Mouse (Mus musculus): ENCODE results near the gene Cacna2d3. TPM values are rescaled to one million over a fixed set of nuclear protein-coding genes. Genes with fewer than 3 reads are reported as not detected.

The Cacna2d3 gene
- polyA plus RNA-seq, 1 experiment from 2014 or later: 37.8 TPM

DNA sequence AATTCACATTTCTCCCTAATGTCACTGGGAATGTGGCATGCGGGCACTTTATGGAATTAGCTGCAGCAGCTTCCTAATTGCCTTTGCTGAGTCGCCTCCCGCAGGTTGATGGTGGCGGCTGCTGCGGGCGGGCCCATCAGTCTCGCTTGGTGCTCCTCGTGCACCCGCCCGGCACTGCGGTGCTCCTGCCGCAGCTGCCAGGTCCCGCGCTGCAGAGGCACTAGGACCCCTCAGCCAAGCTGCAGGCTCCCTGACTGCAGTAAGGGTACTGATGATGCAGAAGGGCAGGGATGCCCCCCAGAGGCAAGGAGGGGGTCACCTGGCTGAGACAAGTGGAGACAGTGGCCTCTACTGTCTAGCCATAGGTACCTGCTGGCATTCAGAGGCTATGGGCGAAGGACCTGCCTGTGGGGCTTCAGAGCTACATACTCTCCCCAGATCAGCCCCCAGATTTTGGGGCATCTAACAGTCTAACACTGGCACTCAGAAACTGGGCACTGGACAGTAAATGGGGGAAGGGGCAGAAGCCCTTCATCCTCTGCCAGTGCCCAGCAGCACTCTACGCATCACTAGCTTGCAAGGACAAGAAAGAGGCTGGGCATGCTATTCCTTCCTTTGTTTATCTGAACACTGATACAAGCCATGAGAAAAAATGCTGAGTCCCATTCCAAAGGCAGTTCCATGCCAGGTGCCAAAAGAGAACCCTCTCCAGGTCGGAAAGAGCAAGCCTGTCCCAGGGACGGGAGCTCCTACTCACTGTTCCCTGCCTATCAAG, 13.9 kb downstream of the Cacna2d3 start:
- H3K27me3 ChIP-seq: peaks cover 3% of the 10 kb centered on the region; the same call in 1 of the 2 replicates
- H3K27ac ChIP-seq (replicated peaks): peak overlapping the region; percentile 71
- no peak overlapping the region for H3K4me3 ChIP-seq
- peaks cover 16% of the 10 kb centered on the region for H3K4me1 ChIP-seq (replicated peaks)
- H3K36me3 ChIP-seq: no peaks in the 10 kb centered on the region
- H3K9me3 ChIP-seq: no peaks in the 10 kb centered on the region
- H3K9ac ChIP-seq: 0 out of 2 replicates have a peak overlapping the region, but pooled peaks have one; percentile 22
- peak; percentile 91 for ATAC-seq (ENCODE audit: low read depth)
- H3K4me2 ChIP-seq: peak overlapping the region; percentile 39
- 27% methylated on average over 18 of the region's 18 CpGs for WGBS

DNA sequence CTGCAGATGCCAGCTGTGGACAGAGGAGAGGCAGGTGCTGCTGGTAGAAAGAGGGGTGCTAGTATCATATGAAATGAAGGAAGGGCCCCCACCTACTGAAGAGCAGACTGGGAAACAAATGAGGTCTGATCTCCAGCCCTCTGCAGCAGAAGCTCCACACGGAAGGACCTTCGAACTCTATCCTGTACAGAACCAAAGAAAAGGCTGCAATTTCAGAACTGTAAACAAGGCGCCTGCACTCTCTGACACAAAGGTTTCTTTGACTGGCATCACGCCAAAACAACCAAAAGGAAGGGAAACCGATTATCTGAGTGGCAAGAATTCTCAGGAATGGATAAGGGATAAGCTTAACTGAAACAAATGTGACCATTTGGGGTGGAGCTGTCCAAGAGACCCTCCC, 18.9 kb downstream of the Cacna2d3 start:
- Histone ChIP-seq H3K4me2 (no peak overlapping the region), H3K4me3 (no peak overlapping the region), H3K36me3 (no peaks in the 10 kb centered on the region), H3K27ac (replicated peaks) (no peak overlapping the region), H3K4me1 (replicated peaks) (peaks cover 21% of the 10 kb centered on the region), H3K27me3 (peaks cover 3% of the 10 kb centered on the region; the same call in 1 of the 2 replicates), H3K9me3 (no peaks in the 10 kb centered on the region), H3K9ac (no peak overlapping the region)
- no peak for ATAC-seq (ENCODE audit: low read depth)
- 70% methylated on average over 5 of the region's 5 CpGs for WGBS

DNA sequence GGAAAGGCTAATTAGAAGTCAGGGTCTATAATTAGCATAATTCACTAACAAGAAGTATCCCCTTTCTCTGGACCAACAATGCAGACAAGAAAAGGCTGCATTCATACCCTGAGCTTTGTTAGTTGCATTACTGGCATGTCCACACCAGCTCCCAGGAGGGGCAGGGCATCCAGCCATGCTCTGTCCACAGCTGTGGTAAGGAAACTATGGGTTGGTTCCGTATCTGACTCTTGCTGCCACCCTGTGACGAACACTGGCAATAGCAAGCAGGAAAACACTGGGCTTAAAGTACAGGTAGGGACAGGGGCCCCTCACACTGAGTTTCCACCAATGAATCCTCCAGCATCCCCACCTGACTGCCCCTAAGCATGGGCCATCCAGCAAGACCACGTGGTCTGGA, 25.5 kb downstream of the Cacna2d3 start:
- no peaks in the 10 kb centered on the region for H3K9me3 ChIP-seq
- ATAC-seq (ENCODE audit: low read depth): peak; percentile 72
- 14% methylated on average over 3 of the region's 3 CpGs for WGBS

DNA sequence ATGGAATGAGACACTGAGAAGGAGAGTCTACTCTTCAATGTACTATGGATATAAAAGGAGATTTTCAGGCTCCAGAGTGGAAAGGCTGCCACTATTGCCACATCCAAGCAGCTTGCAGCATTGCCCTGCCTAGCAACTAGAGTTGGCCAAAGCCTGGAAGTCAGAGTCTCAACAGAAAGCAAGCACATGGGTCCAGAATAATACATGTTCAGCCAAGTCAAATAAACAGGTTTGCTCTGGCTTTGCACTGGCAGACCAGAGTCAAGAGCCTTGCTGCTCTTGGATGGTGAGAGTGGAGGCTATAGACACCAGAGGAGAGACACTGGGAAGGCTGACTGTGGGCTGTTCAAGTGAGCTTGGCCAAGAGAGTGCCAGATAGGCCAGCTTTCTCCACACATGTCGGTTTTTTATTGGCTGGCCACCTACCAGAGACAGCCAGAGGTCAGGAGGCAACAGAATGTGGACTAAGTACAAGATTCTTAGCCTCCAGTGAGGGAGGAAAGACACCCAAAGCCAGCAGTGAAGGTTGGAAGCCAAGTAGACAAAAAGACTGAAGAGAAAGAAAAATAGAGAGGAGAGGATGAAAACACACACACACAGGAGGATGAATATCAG, 49.1 kb downstream of the Cacna2d3 start:
- Histone ChIP-seq H3K4me2 (no peak overlapping the region), H3K4me3 (no peak overlapping the region), H3K4me1 (replicated peaks) (0 out of 2 replicates have a peak, but pooled peaks cover 6% of the 10 kb centered on the region), H3K9me3 (no peaks in the 10 kb centered on the region), H3K9ac (no peak overlapping the region), H3K27ac (replicated peaks) (no peak overlapping the region), H3K36me3 (no peaks in the 10 kb centered on the region), H3K27me3 (no peaks in the 10 kb centered on the region)
- ATAC-seq (ENCODE audit: low read depth): no peak
- 44% methylated on average over 1 of the region's 1 CpGs for WGBS

More for the DNA sequence above, 25.5 kb downstream of the Cacna2d3 start:
- Histone ChIP-seq H3K4me2 (no peak overlapping the region), H3K36me3 (no peaks in the 10 kb centered on the region), H3K4me3 (no peak overlapping the region), H3K27me3 (no peaks in the 10 kb centered on the region), H3K27ac (replicated peaks) (no peak overlapping the region), H3K4me1 (replicated peaks) (peaks cover 15% of the 10 kb centered on the region), H3K9ac (no peak overlapping the region)

DNA sequence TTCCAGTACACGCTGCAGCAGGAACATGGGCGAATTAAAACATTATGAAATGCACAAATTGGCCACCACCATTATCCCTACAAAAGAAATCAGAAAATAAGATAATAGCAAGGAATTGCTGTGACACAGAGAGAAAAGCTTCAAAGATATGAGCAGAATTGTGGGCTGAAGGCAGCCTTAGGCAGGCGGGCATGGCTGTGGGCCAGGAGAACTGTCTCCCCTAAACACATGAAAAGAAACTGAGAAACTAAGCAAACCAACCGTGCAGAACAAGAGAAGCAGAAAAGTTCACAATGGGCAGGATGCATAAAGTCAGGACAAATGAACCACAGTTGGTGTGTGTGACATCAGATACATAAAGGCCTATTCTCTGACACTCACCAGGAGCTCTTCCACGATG, 51.8 kb downstream of the Cacna2d3 start:
- ATAC-seq (ENCODE audit: low read depth): no peak
- 45% methylated on average over 5 of the region's 5 CpGs for WGBS

DNA sequence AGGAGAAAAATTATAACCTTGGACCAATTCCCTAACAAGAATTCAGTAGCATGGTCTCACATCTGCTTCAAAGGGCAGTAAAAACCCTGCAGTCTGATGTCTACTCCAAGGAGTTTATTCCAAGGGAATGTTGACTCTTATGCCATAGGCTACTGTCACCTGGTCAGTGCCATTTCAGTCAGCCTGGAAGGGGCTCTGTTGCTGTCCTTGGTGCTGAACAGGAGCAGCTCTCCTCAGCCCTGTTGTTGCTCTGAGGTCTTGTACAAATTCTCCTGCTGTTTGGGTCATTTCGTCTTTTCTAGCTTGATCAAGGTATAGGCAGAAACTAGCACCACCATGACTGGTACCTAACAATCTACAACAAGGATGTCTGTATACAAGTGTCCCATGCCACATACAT, 64.7 kb downstream of the Cacna2d3 start:
- no peak for ATAC-seq (ENCODE audit: low read depth)
- Histone ChIP-seq H3K36me3 (no peaks in the 10 kb centered on the region), H3K4me3 (no peak overlapping the region), H3K27ac (replicated peaks) (no peak overlapping the region), H3K27me3 (no peaks in the 10 kb centered on the region), H3K4me1 (replicated peaks) (no peaks in the 10 kb centered on the region), H3K4me2 (no peak overlapping the region), H3K9ac (no peak overlapping the region), H3K9me3 (no peaks in the 10 kb centered on the region)
- 54% methylated on average over 1 of the region's 1 CpGs for WGBS

More for the DNA sequence above, 51.8 kb downstream of the Cacna2d3 start:
- H3K4me1 ChIP-seq (replicated peaks): peaks cover 11% of the 10 kb centered on the region
- no peaks in the 10 kb centered on the region for H3K36me3 ChIP-seq
- H3K9me3 ChIP-seq: no peaks in the 10 kb centered on the region
- no peaks in the 10 kb centered on the region for H3K27me3 ChIP-seq
- H3K9ac ChIP-seq: no peak overlapping the region
- H3K4me3 ChIP-seq: no peak overlapping the region
- no peak overlapping the region for H3K4me2 ChIP-seq
- no peak overlapping the region for H3K27ac ChIP-seq (replicated peaks)

DNA sequence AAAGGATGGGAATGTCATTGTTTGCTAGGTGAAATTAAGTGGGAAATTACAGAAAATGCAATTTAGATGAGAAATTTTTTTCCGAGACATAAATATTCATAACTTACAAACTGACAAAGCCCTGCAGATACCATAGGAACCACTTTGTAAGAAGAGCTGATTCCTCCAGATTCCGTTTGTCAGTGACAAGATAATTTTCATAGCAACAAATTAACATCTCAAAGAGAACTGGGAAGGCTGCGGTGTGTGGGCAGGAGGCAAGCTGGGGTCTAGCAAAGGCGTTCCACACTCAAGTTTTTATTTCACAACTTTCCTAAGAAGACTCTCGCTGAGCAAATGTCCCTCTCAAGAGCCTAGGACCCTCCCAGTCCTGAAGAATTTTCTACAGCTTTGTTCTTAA, 71.1 kb downstream of the Cacna2d3 start:
- Histone ChIP-seq H3K9ac (no peak overlapping the region), H3K27ac (replicated peaks) (no peak overlapping the region), H3K4me2 (no peak overlapping the region), H3K4me3 (no peak overlapping the region), H3K9me3 (no peaks in the 10 kb centered on the region), H3K36me3 (no peaks in the 10 kb centered on the region), H3K4me1 (replicated peaks) (peaks cover 8% of the 10 kb centered on the region), H3K27me3 (no peaks in the 10 kb centered on the region)
- WGBS: 66% methylated on average over 5 of the region's 5 CpGs
- ATAC-seq (ENCODE audit: low read depth): no peak

DNA sequence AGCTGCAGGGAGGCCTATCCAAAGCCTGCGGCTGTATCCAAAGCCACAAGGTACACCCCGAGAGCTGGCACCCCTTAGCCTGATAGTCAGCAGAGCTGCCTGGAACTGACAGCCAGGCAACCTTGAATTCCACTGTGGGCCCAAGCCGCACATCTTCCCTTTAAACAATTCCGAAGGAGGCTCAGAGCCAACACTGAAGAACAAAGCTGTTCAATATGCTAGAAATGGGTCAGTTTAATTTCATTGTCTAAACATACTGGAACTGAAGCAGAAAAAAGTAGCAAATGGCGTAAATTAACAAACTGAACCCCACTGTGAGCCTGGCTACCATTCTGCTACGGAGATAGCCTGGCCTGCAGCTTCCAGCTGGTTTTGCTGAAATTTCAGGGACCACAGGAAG, 72.9 kb downstream of the Cacna2d3 start:
- 44% methylated on average over 6 of the region's 6 CpGs for WGBS
- H3K27me3 ChIP-seq: no peaks in the 10 kb centered on the region
- no peak for ATAC-seq (ENCODE audit: low read depth)
- H3K36me3 ChIP-seq: no peaks in the 10 kb centered on the region
- no peaks in the 10 kb centered on the region for H3K9me3 ChIP-seq
- H3K4me1 ChIP-seq (replicated peaks): peaks cover 8% of the 10 kb centered on the region
- H3K4me2 ChIP-seq: no peak overlapping the region
- no peak overlapping the region for H3K4me3 ChIP-seq
- H3K9ac ChIP-seq: no peak overlapping the region
- H3K27ac ChIP-seq (replicated peaks): peak overlapping the region; percentile 52; the same call in 1 of the 2 replicates

DNA sequence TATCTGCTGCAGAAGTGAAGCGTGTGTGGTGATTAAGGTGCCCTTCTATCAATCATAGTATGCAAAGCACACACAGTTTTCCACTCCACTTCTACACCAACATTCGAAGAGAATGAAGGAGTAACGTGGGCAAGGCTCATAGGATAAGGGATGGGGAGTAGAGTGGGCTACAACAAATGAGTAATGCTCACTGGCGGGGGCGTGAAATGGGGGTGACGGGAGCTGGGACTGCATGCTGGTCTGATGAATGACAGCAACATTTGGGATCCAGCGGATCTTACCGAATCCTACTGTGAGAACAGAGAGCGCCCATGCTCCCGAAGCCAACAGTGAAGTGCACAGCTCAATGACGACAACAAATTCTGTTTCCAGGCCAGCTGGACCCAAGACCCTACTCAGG, 76.2 kb downstream of the Cacna2d3 start:
- Histone ChIP-seq H3K9me3 (no peaks in the 10 kb centered on the region), H3K4me2 (no peak overlapping the region), H3K4me1 (replicated peaks) (peaks cover 8% of the 10 kb centered on the region), H3K27ac (replicated peaks) (no peak overlapping the region), H3K4me3 (no peak overlapping the region), H3K27me3 (no peaks in the 10 kb centered on the region), H3K36me3 (no peaks in the 10 kb centered on the region), H3K9ac (no peak overlapping the region)
- 76% methylated on average over 11 of the region's 11 CpGs for WGBS
- no peak for ATAC-seq (ENCODE audit: low read depth)

DNA sequence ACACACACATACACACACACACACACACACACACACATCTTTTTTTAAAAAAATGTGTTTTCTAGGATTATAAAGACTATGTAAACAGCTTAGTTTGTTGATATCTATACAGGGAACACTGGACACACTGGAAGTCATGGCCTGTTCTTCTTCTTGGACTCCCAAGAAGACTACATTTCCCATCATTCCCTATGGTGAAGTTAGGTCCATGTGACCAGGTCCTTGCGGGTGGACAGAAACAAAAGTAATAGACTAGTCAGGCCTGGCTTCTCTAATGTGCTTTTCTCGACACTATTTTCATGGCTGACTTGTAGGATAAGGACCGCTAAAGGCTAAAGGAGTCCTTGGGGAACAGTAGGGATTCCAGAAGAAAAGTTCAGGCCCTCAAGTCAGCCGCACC, 78.4 kb downstream of the Cacna2d3 start:
- no peaks in the 10 kb centered on the region for H3K9me3 ChIP-seq
- 77% methylated on average over 4 of the region's 4 CpGs for WGBS
- H3K27ac ChIP-seq (replicated peaks): no peak overlapping the region
- ATAC-seq (ENCODE audit: low read depth): no peak
- H3K36me3 ChIP-seq: no peaks in the 10 kb centered on the region
- H3K9ac ChIP-seq: no peak overlapping the region
- no peaks in the 10 kb centered on the region for H3K27me3 ChIP-seq
- no peak overlapping the region for H3K4me2 ChIP-seq
- no peak overlapping the region for H3K4me3 ChIP-seq
- peaks cover 10% of the 10 kb centered on the region for H3K4me1 ChIP-seq (replicated peaks)

DNA sequence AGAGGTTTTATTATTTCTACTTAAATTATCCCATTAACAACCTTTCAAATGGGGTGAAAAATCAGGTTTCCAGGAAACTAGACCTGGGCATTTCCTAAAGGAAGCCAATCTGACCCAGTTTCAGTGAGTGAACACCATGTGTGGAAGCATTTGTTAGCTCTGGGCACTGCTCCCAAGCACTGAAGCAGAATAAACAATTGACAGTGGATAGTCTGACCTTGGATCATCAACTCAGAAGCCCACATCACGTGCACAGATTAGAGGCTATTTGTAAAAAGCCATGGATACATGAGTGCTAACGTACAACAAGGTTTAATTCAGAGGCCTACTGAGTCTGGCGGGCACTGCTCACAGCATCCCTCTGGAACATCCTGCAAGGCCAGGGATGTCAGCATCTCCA, 82.4 kb downstream of the Cacna2d3 start:
- no peak for ATAC-seq (ENCODE audit: low read depth)
- Histone ChIP-seq H3K4me1 (replicated peaks) (peaks cover 10% of the 10 kb centered on the region), H3K9ac (no peak overlapping the region), H3K9me3 (no peaks in the 10 kb centered on the region), H3K27ac (replicated peaks) (peak overlapping the region; percentile 59; the same call in 1 of the 2 replicates), H3K36me3 (no peaks in the 10 kb centered on the region), H3K4me2 (no peak overlapping the region), H3K27me3 (no peaks in the 10 kb centered on the region), H3K4me3 (no peak overlapping the region)
- WGBS: 70% methylated on average over 3 of the region's 3 CpGs

DNA sequence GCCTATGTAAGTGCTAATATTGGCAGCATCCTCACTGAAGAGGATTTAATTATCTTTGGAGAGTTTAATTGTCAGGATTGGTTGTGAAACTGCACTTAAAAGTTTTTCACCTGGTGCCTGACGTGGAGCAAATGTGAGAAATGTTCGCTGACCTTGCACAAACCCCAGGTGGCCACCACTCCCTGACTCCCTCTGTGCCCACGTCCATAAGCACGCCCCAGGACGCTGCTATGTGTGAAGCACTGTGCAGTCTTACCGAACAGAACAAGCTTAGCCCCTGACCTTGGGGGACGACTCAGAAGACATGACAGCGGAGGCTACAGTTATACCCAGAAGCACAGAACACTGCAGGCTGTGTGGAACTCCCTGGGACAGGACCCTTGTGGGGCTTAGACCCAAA, 93.5 kb downstream of the Cacna2d3 start:
- H3K4me3 ChIP-seq: no peak overlapping the region
- H3K4me1 ChIP-seq (replicated peaks): no peaks in the 10 kb centered on the region
- WGBS: 77% methylated on average over 8 of the region's 8 CpGs
- no peaks in the 10 kb centered on the region for H3K27me3 ChIP-seq
- H3K27ac ChIP-seq (replicated peaks): no peak overlapping the region
- ATAC-seq (ENCODE audit: low read depth): no peak
- no peak overlapping the region for H3K4me2 ChIP-seq
- no peak overlapping the region for H3K9ac ChIP-seq
- no peaks in the 10 kb centered on the region for H3K36me3 ChIP-seq
- H3K9me3 ChIP-seq: no peaks in the 10 kb centered on the region
